ENCODE assay signal across 10 mouse cellular contexts in genomic region chr9:58539886-58540285, GRCm38 (mm10). TPM values are rescaled to one million over a fixed set of nuclear protein-coding genes. Genes with fewer than 3 reads are reported as not detected.
A peak's percentile ranks its signal among the peaks of the same experiment; 100 is the strongest.
DNase-seq lines count a peak whose midpoint lies in the region; ATAC-seq and TF ChIP-seq lines count a peak whose summit lies in the region.
"Had no signal": no experiment of that assay in that cellular context is flagged by ENCODE, and none has a peak within 500 bp of the region (broad histone marks: within the 10 kb centered on the region; RNA-seq: fewer than 3 reads in every experiment).

No protein-coding gene starts in this region.

- no peak overlapping the region for H3K27ac ChIP-seq in heart, postnatal 0 days (ENCODE audit: low read depth)
- H3K27ac ChIP-seq in heart, embryonic 10.5 days = no peak overlapping the region
- H3K27ac ChIP-seq in midbrain, embryonic 11.5 days (ENCODE audit: low read depth, low read length) = no peak overlapping the region
- H3K27ac ChIP-seq in thymus, adult 2 months (ENCODE audit: control insufficient read depth, insufficient read depth, low read length) = no peak overlapping the region
- H3K27ac ChIP-seq: embryonic facial prominence, embryonic 12.5 days; limb, embryonic 15.5 days had no signal

- H3K36me3 ChIP-seq in heart, postnatal 0 days (replicated peaks; ENCODE audit: control insufficient read depth, insufficient read depth, low read length) = peaks cover 20% of the 10 kb centered on the region
- H3K36me3 ChIP-seq in heart, embryonic 10.5 days = peaks cover 33% of the 10 kb centered on the region
- no peaks in the 10 kb centered on the region for H3K36me3 ChIP-seq in midbrain, embryonic 11.5 days (ENCODE audit: control insufficient read depth, insufficient read depth, low read length)
- no peaks in the 10 kb centered on the region for H3K36me3 ChIP-seq in thymus, adult 2 months (ENCODE audit: control insufficient read depth, insufficient read depth, low read length)

- H3K4me2 ChIP-seq in heart, postnatal 0 days (ENCODE audit: low read depth, low read length) = no peak overlapping the region
- H3K4me2 ChIP-seq in midbrain, embryonic 11.5 days = no peak overlapping the region
- H3K4me2 ChIP-seq: embryonic facial prominence, embryonic 12.5 days; limb, embryonic 15.5 days had no signal

- WGBS in heart, postnatal 0 days = 49% methylated on average over 5 of the region's 5 CpGs
- 47% methylated on average over 5 of the region's 5 CpGs for WGBS in heart, embryonic 10.5 days
- 48% methylated on average over 5 of the region's 5 CpGs for WGBS in midbrain, embryonic 11.5 days
- 49% methylated on average over 5 of the region's 5 CpGs for WGBS in thymus, adult 2 months

- no peak for TF ChIP-seq EP300 in heart, postnatal 0 days (IDR thresholded peaks at IDR 0.05; ENCODE audit: low read depth)

- DNase-seq in heart, postnatal 0 days (ENCODE audit: low spot score) = peak; percentile 78
- DNase-seq in heart, embryonic 10.5 days (ENCODE audit: low spot score) = no peak
- peak; percentile 28 to 43 for DNase-seq in CD8-positive naive resting alpha-beta T cell, adult 2 months (ENCODE audit: low read depth in 2 of 2, low spot score in 2 of 2)
- DNase-seq in brain, adult 2 months (ENCODE audit: low read depth, low spot score) = peak; percentile 87
- peak; percentile 62 for DNase-seq in kidney, postnatal 14 days
- DNase-seq in midbrain, embryonic 11.5 days (ENCODE audit: low spot score, missing footprints) = peak; percentile 90
- peak; percentile 56 for DNase-seq in thymus, adult 2 months

- peak; percentile 97 for TF ChIP-seq CTCF in heart, postnatal 0 days (IDR thresholded peaks at IDR 0.05; ENCODE audit: low read depth)
- no peak for TF ChIP-seq CTCF in thymus, adult 2 months (IDR thresholded peaks at IDR 0.05; ENCODE audit: borderline replicate concordance, control insufficient read depth, extremely low read depth, insufficient read depth, low read length, poor library complexity)

- no peaks in the 10 kb centered on the region for H3K27me3 ChIP-seq in heart, postnatal 0 days (ENCODE audit: control insufficient read depth, insufficient read depth, low read length)
- H3K27me3 ChIP-seq in heart, embryonic 10.5 days (ENCODE audit: insufficient read depth, poor library complexity, severe bottlenecking) = no peaks in the 10 kb centered on the region
- no peaks in the 10 kb centered on the region for H3K27me3 ChIP-seq in midbrain, embryonic 11.5 days (ENCODE audit: control insufficient read depth, insufficient read depth, low read length)
- H3K27me3 ChIP-seq in thymus, adult 2 months (ENCODE audit: control insufficient read depth, insufficient read depth, low read length) = no peaks in the 10 kb centered on the region; the same call in 1 of the 2 replicates
- H3K27me3 ChIP-seq: embryonic facial prominence, embryonic 12.5 days; limb, embryonic 15.5 days had no signal

- no peak for TF ChIP-seq POLR2A in thymus, adult 2 months (IDR thresholded peaks at IDR 0.05; ENCODE audit: control insufficient read depth, extremely low read depth, insufficient read depth, low read length, poor library complexity)

- peaks cover 10% of the 10 kb centered on the region; the same call in 1 of the 2 replicates for H3K4me1 ChIP-seq in heart, postnatal 0 days (ENCODE audit: control insufficient read depth, insufficient read depth)
- peaks cover 32% of the 10 kb centered on the region for H3K4me1 ChIP-seq in heart, embryonic 10.5 days
- no peaks in the 10 kb centered on the region for H3K4me1 ChIP-seq in midbrain, embryonic 11.5 days (ENCODE audit: control insufficient read depth, insufficient read depth, low read length)
- peaks cover 10% of the 10 kb centered on the region for H3K4me1 ChIP-seq in thymus, adult 2 months (replicated peaks; ENCODE audit: control insufficient read depth, insufficient read depth, low read length)

- no peaks in the 10 kb centered on the region for H3K9me3 ChIP-seq in heart, postnatal 0 days (replicated peaks; ENCODE audit: control insufficient read depth, low read length)
- H3K9me3 ChIP-seq in heart, embryonic 10.5 days = no peaks in the 10 kb centered on the region
- no peaks in the 10 kb centered on the region; the same call in 1 of the 2 replicates for H3K9me3 ChIP-seq in midbrain, embryonic 11.5 days (ENCODE audit: control insufficient read depth, low read length)
- H3K9me3 ChIP-seq: embryonic facial prominence, embryonic 12.5 days; limb, embryonic 15.5 days had no signal

- H3K4me3 ChIP-seq in heart, postnatal 0 days (ENCODE audit: low read depth, low read length) = no peak overlapping the region
- H3K4me3 ChIP-seq in heart, embryonic 10.5 days = no peak overlapping the region
- no peak overlapping the region for H3K4me3 ChIP-seq in midbrain, embryonic 11.5 days (ENCODE audit: low read depth, low read length)
- no peak overlapping the region for H3K4me3 ChIP-seq in thymus, adult 2 months (ENCODE audit: control insufficient read depth, insufficient read depth, low read length)
- H3K4me3 ChIP-seq: embryonic facial prominence, embryonic 12.5 days; limb, embryonic 15.5 days had no signal

- 0 out of 2 replicates have a peak, but pooled peaks have one; percentile 27 for ATAC-seq in heart, postnatal 0 days (ENCODE audit: insufficient read depth, low read depth)
- ATAC-seq in erythroid progenitor cell, adult 5-6 weeks (replicated peaks; ENCODE audit: low FRiP score, poor library complexity, severe bottlenecking) = peak; percentile 50; the same call in 1 of the 2 replicates
- no peak for ATAC-seq in midbrain, embryonic 11.5 days (ENCODE audit: low FRiP score)

- no peak overlapping the region for H3K9ac ChIP-seq in heart, postnatal 0 days (replicated peaks; ENCODE audit: low read depth, low read length)
- no peak overlapping the region for H3K9ac ChIP-seq in midbrain, embryonic 11.5 days (ENCODE audit: low read length)
- H3K9ac ChIP-seq: embryonic facial prominence, embryonic 12.5 days; limb, embryonic 15.5 days had no signal

RNA-seq across cellular contexts. Expression of gene Cd276, which starts 15.4 kb away (rescaled TPM):
- 14.2 and 27.6 TPM in 2 replicates for total RNA-seq in heart, postnatal 0 days (2014; rRNA removed; ENCODE audit: low replicate concordance)
- polyA plus RNA-seq in heart, postnatal 0 days (2015; fragmentation: Nextera tagmentation; extraction: Ambion mirVana) = 13.1 and 14.5 TPM in 2 replicates
- 33.1 and 38.8 TPM in 2 replicates for polyA plus RNA-seq in heart, embryonic 10.5 days (2016; fragmentation: Nextera tagmentation; extraction: Ambion mirVana)
- 0.36 TPM in 1 of 2 replicates, not detected in the other for total RNA-seq in erythroid progenitor cell, adult 5-6 weeks (2015; ENCODE audit: low replicate concordance)
- not detected in 2 replicates for total RNA-seq in erythroid progenitor cell, adult 5-6 weeks (2017; ENCODE audit: low replicate concordance)
- polyA plus RNA-seq in midbrain, embryonic 11.5 days (2014; fragmentation: Nextera tagmentation; extraction: Ambion mirVana) = 22.5 and 23.8 TPM in 2 replicates
- polyA plus RNA-seq in thymus, adult 2 months (2012; rRNA removed) = 2.3 and 2.5 TPM in 2 replicates

RNA-seq across cellular contexts. Expression of gene Nptn, which starts 42.2 kb away (rescaled TPM):
- total RNA-seq in heart, postnatal 0 days (2014; rRNA removed; ENCODE audit: low replicate concordance) = 234 and 402 TPM in 2 replicates
- polyA plus RNA-seq in heart, postnatal 0 days (2015; fragmentation: Nextera tagmentation; extraction: Ambion mirVana) = 96.5 and 101 TPM in 2 replicates
- 88.3 and 103 TPM in 2 replicates for polyA plus RNA-seq in heart, embryonic 10.5 days (2016; fragmentation: Nextera tagmentation; extraction: Ambion mirVana)
- 415 and 552 TPM in 2 replicates for total RNA-seq in erythroid progenitor cell, adult 5-6 weeks (2015; ENCODE audit: low replicate concordance)
- 202 and 230 TPM in 2 replicates for total RNA-seq in erythroid progenitor cell, adult 5-6 weeks (2017; ENCODE audit: low replicate concordance)
- polyA plus RNA-seq in midbrain, embryonic 11.5 days (2014; fragmentation: Nextera tagmentation; extraction: Ambion mirVana) = 60.7 and 66.1 TPM in 2 replicates
- polyA plus RNA-seq in thymus, adult 2 months (2012; rRNA removed) = 282 and 309 TPM in 2 replicates

RNA-seq across cellular contexts. Expression of gene Insyn1, which starts 51.5 kb away (rescaled TPM):
- 9.6 and 13.6 TPM in 2 replicates for total RNA-seq in heart, postnatal 0 days (2014; rRNA removed; ENCODE audit: low replicate concordance)
- polyA plus RNA-seq in heart, postnatal 0 days (2015; fragmentation: Nextera tagmentation; extraction: Ambion mirVana) = 0.77 and 0.80 TPM in 2 replicates
- polyA plus RNA-seq in heart, embryonic 10.5 days (2016; fragmentation: Nextera tagmentation; extraction: Ambion mirVana) = 1.2 and 1.3 TPM in 2 replicates
- not detected in 2 replicates for total RNA-seq in erythroid progenitor cell, adult 5-6 weeks (2015; ENCODE audit: low replicate concordance)
- not detected in 2 replicates for total RNA-seq in erythroid progenitor cell, adult 5-6 weeks (2017; ENCODE audit: low replicate concordance)
- 1.4 and 1.8 TPM in 2 replicates for polyA plus RNA-seq in midbrain, embryonic 11.5 days (2014; fragmentation: Nextera tagmentation; extraction: Ambion mirVana)
- polyA plus RNA-seq in thymus, adult 2 months (2012; rRNA removed) = 3.2 and 4.9 TPM in 2 replicates
